Mouse (Mus musculus) induced T-regulatory cell, adult 2 months (primary cell): ENCODE data around the gene 4930523C07Rik.
A peak's percentile ranks its signal among the peaks of the same experiment; 100 is the strongest.

Source experiments
- DNase-seq: peaks from one replicate; pipeline ENCODE4 v3.0.0-alpha.2; 2012; ENCODE audit warnings: low read depth

4930523C07Rik gene

DNA sequence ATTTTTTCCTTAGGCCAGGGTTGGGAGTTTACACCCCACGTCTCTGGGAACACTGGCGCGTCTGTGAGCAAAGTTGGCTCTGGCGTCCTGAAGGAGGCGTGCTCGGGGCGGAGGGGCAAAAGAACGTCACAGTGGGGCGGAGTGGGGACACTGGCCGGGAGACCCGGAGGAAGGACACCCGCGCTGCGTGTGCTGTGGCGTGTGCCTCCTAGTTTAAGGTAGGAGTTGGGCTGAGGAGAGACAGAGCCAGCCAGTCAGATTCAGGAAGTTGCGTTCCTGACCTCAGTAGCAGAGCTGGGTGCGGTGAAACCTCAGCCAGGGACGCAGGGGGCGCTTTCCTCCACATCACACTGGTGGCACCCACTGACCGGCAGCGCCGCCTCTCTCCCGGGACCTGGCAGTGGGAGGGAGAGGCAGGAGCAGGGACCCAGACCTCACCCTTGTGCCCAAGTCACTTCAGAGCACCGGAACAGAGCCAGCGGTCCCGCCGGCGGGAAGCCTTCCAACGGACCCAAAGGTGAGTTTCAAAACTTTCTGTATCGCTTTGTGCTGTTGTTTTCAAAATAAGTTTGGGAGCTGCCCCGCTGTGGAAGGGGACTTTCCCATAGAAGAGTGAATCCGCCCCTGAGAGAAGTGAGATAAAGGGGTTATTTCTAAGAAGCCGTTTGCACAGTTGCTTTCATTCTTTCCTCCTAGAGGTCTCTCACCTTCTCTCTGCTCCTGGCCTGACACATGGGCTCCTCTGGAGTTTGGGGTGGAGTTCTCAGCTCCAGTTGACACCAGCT is at the start of gene 4930523C07Rik:
TSS of gene 4930523C07Rik (plus strand) at position 146 of the 785 bp plus-strand sequence.
- DNase-seq = peak; percentile 94

DNA sequence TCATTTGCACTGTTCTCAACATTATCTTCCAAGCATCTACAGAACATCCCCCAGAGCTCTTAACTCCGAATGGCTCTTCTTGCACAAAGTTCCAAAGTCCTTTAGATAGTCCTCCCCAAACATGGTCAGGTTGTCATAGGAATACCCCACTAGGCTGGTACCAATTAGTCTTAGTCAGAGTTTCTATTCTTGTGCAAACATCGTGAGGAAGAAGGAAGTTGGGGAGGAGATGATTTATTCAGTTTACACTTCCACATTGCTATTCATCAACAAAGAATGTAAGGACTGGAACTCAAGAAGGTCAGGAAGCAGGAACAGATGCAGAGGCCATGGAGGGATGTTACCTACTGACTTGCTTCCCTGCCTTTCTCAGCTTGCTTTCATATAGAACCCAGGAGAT is 46.9 kb upstream of the 4930523C07Rik start:
- DNase-seq = no peak

- DNase-seq = no peak
These were observed 45.8 kb upstream of the 4930523C07Rik start for GRCm38 (mm10) chr1:159998349-159998748.

- peak; percentile 43 for DNase-seq
These were observed 45.0 kb upstream of the 4930523C07Rik start for GRCm38 (mm10) chr1:159999232-159999631.

DNA sequence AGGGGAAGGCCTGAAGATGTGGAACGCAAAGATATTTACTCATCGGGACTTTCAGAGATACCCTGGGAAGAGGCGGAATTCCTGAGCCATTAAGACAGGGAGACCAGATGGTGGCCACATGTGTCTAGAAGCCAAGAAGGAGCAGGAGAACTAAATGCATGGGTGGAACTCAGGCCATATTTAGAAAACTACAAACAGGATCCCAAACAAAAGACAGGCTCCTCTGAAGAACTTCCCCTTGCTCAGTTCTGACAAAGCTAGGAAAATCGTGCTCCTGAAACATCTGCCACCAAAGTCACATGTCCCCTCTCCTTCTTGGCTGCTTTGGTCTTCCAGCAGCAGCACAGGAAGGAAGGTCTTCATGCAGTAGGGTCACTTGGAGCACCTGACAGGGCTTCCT is 38.9 kb upstream of the 4930523C07Rik start:
- no peak for DNase-seq

GRCm38 (mm10) chr1:160006919-160007588 is 37.1 kb upstream of the 4930523C07Rik start:
- DNase-seq = peak; percentile 60

GRCm38 (mm10) chr1:160013042-160013441 is 31.1 kb upstream of the 4930523C07Rik start:
- no peak for DNase-seq

DNA sequence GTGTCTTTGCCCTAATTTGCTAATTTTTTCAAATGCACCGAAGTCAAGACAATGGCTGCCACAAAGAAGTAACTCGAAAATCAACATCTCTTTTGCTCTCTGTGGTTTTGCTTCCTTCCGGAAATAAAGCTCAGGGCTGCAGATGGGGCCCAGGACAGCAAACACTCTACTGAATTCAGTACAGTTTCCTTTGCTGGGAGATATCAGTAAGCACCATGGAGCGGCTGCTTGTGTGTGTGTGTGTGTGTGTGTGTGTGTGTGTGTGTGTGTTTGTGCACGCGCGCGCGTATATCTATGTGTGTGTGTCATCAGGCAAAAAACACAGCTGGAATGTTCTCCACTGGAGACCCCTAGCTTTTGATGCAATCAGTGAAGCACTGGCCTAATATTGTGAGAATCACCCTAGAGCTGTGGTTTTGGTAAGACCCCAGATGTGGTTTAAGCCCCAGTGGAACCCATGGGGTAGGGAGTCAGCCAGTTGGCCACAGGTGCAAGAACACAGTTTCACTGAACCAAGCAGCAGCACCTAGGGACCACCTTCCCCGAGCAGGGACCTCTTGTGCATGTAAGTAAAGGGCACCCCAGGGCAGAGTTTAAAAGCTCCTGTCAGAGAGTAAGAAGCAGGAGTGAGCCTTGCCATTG is 19.7 kb upstream of the 4930523C07Rik start:
- peak; percentile 81 for DNase-seq

DNA sequence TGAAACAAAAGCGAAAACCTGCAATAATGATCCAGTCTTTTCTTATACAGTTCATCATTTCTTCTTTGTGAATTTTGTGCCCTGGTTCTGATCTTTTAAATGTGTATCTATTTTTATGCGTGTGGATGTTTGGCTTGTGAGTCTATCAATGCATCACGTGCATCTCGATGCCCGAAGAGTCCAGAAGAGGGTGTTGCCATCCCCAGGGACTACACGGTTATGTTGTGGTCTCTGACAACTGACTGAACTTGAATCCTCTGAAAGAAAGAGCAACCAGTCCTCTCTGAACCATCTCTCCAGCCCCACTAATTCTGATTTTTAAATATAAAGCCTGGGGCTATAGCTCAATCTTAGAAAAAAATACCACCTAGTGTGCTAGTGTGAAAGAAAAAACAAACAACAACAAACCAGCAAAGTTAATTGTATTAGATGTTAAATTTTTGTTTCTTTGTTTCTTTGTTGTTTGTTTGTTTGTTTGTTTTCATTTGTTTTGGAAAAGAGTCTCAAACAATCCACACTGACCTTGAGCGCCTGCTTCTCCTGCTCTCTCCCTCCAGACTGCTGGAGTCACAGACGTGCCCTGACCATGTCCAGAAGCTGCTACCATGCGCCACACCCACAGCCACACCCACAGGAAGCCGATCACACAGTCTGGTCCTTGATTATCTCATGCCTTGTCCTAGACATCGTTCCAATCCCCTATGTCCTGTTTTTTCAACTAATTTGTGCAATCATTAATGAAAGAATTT is 18.9 kb upstream of the 4930523C07Rik start:
- DNase-seq = peak; percentile 65

DNA sequence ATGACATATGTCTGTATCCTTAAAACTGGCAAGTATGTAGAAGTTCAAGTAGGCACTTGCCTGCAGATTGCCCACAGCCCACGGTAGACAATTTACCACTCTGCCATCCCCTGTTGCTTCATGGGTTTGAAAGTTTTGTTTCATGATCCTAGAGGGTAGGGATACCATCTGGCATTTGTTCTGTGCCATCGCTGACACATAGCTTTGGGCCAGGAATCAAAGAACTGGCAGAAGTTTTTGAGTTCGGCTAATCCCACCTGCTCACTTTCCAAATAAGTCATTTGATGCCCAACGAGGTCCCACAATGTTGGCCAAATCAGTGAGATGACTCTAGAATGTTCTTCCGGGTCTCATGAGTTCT is 18.3 kb upstream of the 4930523C07Rik start:
- DNase-seq = no peak

GRCm38 (mm10) chr1:160027939-160028338 is 16.2 kb upstream of the 4930523C07Rik start:
- no peak for DNase-seq

DNA sequence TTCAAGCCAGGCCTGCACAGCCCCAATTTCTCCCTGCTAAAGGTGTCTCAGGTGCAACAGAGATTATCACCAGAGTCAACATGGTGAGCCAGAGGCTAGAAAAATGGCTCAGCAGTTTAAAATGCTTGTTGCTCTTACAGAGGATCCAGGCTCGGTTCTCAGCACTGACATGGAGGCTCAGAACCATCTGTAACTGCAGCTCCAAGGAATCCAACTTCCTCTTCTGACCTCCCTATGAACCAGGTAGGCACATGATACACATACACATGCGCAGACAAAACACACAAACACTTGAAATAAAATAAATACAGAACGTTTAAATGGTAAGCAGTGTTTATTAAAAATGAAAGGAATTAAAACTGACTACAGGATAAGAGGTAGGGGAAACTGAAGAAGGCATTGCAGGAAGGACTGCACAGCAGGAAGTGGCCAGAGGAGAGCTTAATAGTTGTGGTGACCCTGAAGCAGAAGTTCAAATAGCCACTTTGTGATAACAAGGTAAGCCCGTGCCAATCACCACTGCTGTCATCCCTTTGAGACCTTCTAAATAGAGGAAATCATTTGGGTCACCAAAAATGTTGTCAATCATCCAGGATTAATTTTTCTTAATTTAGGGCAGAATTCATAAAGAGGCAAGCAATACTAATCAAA is 10.1 kb upstream of the 4930523C07Rik start:
- DNase-seq = no peak

- no peak for DNase-seq
These were observed 8.6 kb upstream of the 4930523C07Rik start for GRCm38 (mm10) chr1:160035561-160035960.

GRCm38 (mm10) chr1:160036996-160037521 is 7.1 kb upstream of the 4930523C07Rik start:
- peak; percentile 29 for DNase-seq

DNA sequence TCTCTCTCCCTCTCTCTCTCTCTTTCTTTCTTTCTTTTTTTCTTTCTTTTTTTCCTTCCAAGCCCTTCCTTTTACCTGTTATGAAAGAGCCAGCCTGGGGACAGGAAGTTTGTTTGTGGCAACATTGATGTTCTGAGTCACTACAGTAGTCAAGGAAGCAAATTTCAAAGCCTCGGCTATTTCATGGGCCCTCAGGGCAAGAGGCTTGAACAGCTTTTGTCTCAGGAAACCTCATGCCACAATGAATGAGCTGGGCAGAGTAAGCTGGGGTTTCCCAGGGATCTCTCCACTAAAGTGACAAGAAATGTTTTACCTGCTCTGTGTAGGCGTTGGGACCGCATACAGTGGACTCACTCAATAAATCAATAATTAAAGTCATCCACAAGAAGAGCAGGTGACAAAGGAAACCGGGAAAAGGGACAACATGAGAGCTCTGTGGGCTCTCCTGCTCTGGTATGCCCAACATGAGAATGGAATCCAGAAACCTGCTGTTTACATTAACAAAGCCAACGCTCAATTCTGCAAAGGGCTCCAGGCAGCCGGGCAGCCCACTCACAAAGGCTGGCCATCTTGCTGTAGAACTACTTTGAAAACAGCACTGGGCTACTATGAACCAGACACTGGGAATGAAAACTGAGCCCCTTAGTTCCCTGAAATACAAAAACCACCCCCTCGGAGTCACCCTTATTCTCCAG is 4.1 kb upstream of the 4930523C07Rik start:
- DNase-seq = peak; percentile 66

DNA sequence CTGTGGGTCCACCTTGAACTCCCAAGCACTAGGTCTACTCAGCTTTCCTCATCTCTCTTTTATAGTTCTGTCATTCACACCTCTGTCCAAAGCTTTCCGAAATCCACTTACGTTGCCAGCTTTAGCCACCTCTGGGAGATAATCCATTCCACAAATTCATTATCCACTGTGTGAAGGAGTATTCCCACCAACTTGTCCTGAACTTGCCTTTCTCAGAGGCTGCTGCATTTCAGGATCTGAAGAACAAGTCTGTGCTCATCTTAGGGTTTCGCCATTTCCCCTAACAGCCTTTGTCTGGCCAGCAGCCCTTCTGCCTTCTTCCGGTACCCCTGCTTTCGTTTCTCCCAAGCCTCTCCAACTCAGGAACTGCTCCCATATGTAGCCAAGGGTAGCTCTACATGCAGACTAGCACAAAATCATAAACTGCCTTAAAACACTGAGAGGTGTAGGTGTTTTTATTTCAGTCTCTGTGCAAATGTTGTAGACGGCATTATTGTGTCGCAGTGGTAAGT is 2.9 kb upstream of the 4930523C07Rik start:
- no peak for DNase-seq

DNA sequence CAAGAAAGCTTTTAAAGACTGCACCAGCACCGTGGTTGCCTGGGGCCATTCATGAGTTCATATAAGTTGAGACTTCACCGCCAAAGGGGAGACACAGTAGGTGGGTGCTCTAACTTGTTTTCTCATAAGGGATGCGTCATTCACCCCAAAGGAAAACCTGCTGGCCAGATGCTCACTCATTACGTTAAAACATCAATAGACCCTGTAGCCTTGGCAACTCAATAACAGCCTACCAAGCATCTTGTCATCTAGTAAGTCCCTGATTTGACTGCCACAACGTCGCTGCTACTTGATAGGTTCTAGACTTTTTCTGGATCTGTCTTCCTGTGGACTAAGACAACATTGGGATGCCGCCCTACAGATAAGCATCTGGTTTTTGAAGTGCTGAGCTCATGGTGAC is 1.8 kb upstream of the 4930523C07Rik start:
- DNase-seq = peak; percentile 70

DNA sequence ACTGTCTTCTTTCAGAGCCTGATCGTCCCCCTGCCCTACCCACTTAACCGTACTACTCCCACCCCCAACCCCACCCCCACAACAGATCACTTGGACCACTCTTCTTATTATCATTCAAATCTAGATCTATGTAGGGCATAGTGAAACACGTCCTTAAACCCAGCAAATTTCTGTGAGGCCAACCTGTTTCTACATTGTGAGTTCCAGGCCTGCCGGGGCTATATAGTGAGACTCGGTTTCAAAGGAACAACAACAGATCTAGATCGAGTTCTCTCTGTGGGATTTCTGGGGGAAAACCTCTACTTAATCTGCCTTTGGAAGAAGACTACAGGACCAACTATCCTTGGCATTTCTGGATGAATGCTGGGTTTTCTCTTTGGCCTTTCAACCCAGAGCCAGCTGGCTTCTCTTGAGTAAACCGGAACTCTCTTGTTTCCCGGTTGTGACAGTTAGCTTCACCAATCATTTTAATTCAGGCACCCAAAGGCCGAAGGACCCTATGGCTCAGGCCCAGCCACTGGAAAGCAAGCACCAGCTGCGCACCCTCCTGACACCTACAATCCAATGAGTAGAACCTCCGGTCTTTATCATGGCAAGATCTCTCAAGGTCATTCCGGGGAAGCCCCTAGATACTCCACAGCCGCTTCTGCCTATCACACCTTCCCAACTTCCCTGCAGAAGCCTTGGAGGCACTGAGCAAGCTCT is 759 bp upstream of the 4930523C07Rik start:
- peak; percentile 69 for DNase-seq

GRCm38 (mm10) chr1:160045056-160045715 is 1.0 kb downstream of the 4930523C07Rik start:
- peak; percentile 75 for DNase-seq
